In the genomic region with DNA sequence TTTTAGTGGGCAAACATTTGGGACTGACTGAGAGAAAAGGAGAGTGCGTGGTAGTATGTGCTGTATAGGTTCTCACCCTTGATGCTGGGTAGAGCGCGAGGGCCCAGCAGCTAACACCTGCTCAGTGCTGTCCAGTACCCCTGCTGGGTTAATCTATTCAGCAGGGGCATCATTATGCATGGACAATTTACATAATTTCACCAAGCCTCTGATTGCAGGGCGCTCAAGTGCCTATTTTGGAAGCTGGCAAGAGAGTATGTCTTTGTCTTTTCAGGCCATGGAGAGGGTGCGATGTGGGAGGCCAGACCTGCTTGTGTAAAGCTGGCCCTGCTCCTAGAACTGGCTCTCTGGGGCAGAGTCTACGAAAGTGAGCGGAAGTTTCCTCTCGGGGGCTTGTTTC, we compare ENCODE assay signal across 13 mouse cellular contexts.
DNase-seq lines count a peak whose midpoint lies in the region; ATAC-seq lines count a peak whose summit lies in the region.
"Had no signal": no experiment of that assay in that cellular context is flagged by ENCODE, and none has a peak within 500 bp of the region (broad histone marks: within the 10 kb centered on the region; RNA-seq: fewer than 3 reads in every experiment).

No protein-coding gene starts in this region.

- DNase-seq in Muller cell, postnatal 12 days (ENCODE audit: inconsistent ontology term) = peak; percentile 87
- peak; percentile 65 for DNase-seq in brain, adult 2 months (ENCODE audit: low read depth, low spot score)
- DNase-seq in hindbrain, embryonic 11.5 days (ENCODE audit: low spot score) = peak; percentile 33
- DNase-seq in midbrain, embryonic 11.5 days (ENCODE audit: low spot score, missing footprints) = peak; percentile 90
- no peak for DNase-seq in kidney, adult 8-10 months
- no peak for DNase-seq in kidney, postnatal 14 days
- DNase-seq in adrenal gland, postnatal 10 days = no peak
- DNase-seq: kidney, adult 11 months had no signal

- no peaks in the 10 kb centered on the region for H3K9me3 ChIP-seq in hindbrain, embryonic 11.5 days (ENCODE audit: control insufficient read depth, low read length)
- H3K9me3 ChIP-seq in midbrain, embryonic 11.5 days (ENCODE audit: control insufficient read depth, low read length) = no peaks in the 10 kb centered on the region
- H3K9me3 ChIP-seq: embryonic facial prominence, embryonic 10.5 days; heart, embryonic 15.5 days; limb, embryonic 15.5 days had no signal

- H3K36me3 ChIP-seq in hindbrain, embryonic 11.5 days (ENCODE audit: control insufficient read depth, insufficient read depth, low read length) = no peaks in the 10 kb centered on the region
- no peaks in the 10 kb centered on the region for H3K36me3 ChIP-seq in midbrain, embryonic 11.5 days (ENCODE audit: control insufficient read depth, insufficient read depth, low read length)
- H3K36me3 ChIP-seq: embryonic facial prominence, embryonic 10.5 days; heart, embryonic 15.5 days; limb, embryonic 15.5 days had no signal

- H3K27me3 ChIP-seq in hindbrain, embryonic 11.5 days (ENCODE audit: control insufficient read depth, insufficient read depth, low read length) = no peaks in the 10 kb centered on the region
- H3K27me3 ChIP-seq in midbrain, embryonic 11.5 days (ENCODE audit: control insufficient read depth, insufficient read depth, low read length) = no peaks in the 10 kb centered on the region

- H3K27ac ChIP-seq in hindbrain, embryonic 11.5 days (ENCODE audit: low read depth, low read length) = peak overlapping the region; percentile 54
- H3K27ac ChIP-seq in midbrain, embryonic 11.5 days (ENCODE audit: low read depth, low read length) = no peak overlapping the region
- H3K27ac ChIP-seq: embryonic facial prominence, embryonic 10.5 days; heart, embryonic 15.5 days; limb, embryonic 15.5 days had no signal

- ATAC-seq in hindbrain, embryonic 11.5 days (ENCODE audit: low FRiP score) = peak; percentile 80; the same call in 1 of the 2 replicates
- ATAC-seq in midbrain, embryonic 11.5 days (ENCODE audit: low FRiP score) = peak; percentile 69; the same call in 1 of the 2 replicates
- no peak for ATAC-seq in activated CD4-positive, CD25-positive, alpha-beta regulatory T cell, adult 4 months
- ATAC-seq: lung, postnatal 0 days had no signal

- no peak overlapping the region for H3K4me2 ChIP-seq in hindbrain, embryonic 11.5 days (replicated peaks; ENCODE audit: low read depth, low read length)
- no peak overlapping the region for H3K4me2 ChIP-seq in midbrain, embryonic 11.5 days
- H3K4me2 ChIP-seq: heart, embryonic 15.5 days; limb, embryonic 15.5 days had no signal

- peaks cover 15% of the 10 kb centered on the region; the same call in 1 of the 2 replicates for H3K4me1 ChIP-seq in hindbrain, embryonic 11.5 days (replicated peaks; ENCODE audit: control insufficient read depth, insufficient read depth, low read length)
- peaks cover 13% of the 10 kb centered on the region for H3K4me1 ChIP-seq in midbrain, embryonic 11.5 days (ENCODE audit: control insufficient read depth, insufficient read depth, low read length)
- H3K4me1 ChIP-seq: heart, embryonic 15.5 days; limb, embryonic 15.5 days had no signal

- no peak overlapping the region for H3K9ac ChIP-seq in hindbrain, embryonic 11.5 days (ENCODE audit: low read depth, low read length)
- no peak overlapping the region for H3K9ac ChIP-seq in midbrain, embryonic 11.5 days (ENCODE audit: low read length)
- H3K9ac ChIP-seq: heart, embryonic 15.5 days; limb, embryonic 15.5 days had no signal

- no peak overlapping the region for H3K4me3 ChIP-seq in hindbrain, embryonic 11.5 days (ENCODE audit: low read depth, low read length)
- no peak overlapping the region for H3K4me3 ChIP-seq in midbrain, embryonic 11.5 days (ENCODE audit: low read depth, low read length)
- H3K4me3 ChIP-seq: embryonic facial prominence, embryonic 10.5 days; heart, embryonic 15.5 days; limb, embryonic 15.5 days had no signal

- WGBS in hindbrain, embryonic 11.5 days = 46% methylated on average over 8 of the region's 8 CpGs
- WGBS in midbrain, embryonic 11.5 days = 52% methylated on average over 8 of the region's 8 CpGs

Comparison
In these comparisons a context has a peak if more than half of its experiments do, and no peak if none do; other contexts are left out.
1. DNase-seq: peak in Muller cell, postnatal 12 days (single experiment), brain, adult 2 months (single experiment), hindbrain, embryonic 11.5 days (single experiment) and midbrain, embryonic 11.5 days (single experiment); none in kidney, adult 8-10 months (0 of 2), kidney, postnatal 14 days (single experiment) and adrenal gland, postnatal 10 days (single experiment).